Comparison of ENCODE assay signal across 13 mouse cellular contexts in genomic region chr7:145024651-145025050, GRCm38 (mm10).
DNase-seq lines count a peak whose midpoint lies in the region; ATAC-seq and TF ChIP-seq lines count a peak whose summit lies in the region.
"Had no signal": no experiment of that assay in that cellular context is flagged by ENCODE, and none has a peak within 500 bp of the region (broad histone marks: within the 10 kb centered on the region; RNA-seq: fewer than 3 reads in every experiment).

No protein-coding gene starts in this region.

- peaks cover 10% of the 10 kb centered on the region for H3K4me1 ChIP-seq in intestine, embryonic 16.5 days (ENCODE audit: control insufficient read depth, insufficient read depth, low read length)
- no peaks in the 10 kb centered on the region for H3K4me1 ChIP-seq in intestine, postnatal 0 days (replicated peaks; ENCODE audit: control insufficient read depth, insufficient read depth, low read length)
- H3K4me1 ChIP-seq in brown adipose tissue, adult 24 weeks (ENCODE audit: control insufficient read depth, insufficient read depth, insufficient read length, low read length) = peaks cover 23% of the 10 kb centered on the region
- no peaks in the 10 kb centered on the region for H3K4me1 ChIP-seq in kidney, embryonic 14.5 days (ENCODE audit: control insufficient read depth, insufficient read depth, low read length)
- H3K4me1 ChIP-seq: forebrain, embryonic 12.5 days; neural tube, embryonic 15.5 days had no signal

- H3K4me2 ChIP-seq in intestine, embryonic 16.5 days (ENCODE audit: low read depth, low read length) = no peak overlapping the region
- no peak overlapping the region for H3K4me2 ChIP-seq in intestine, postnatal 0 days (replicated peaks; ENCODE audit: low read depth)
- no peak overlapping the region for H3K4me2 ChIP-seq in kidney, embryonic 14.5 days (replicated peaks; ENCODE audit: low read depth, low read length)
- H3K4me2 ChIP-seq: forebrain, embryonic 12.5 days; neural tube, embryonic 15.5 days had no signal

- no peak for TF ChIP-seq CTCF in intestine, postnatal 0 days (IDR thresholded peaks at IDR 0.05; ENCODE audit: low read depth)

- DNase-seq in 3T3-L1 (ENCODE audit: low read depth, low spot score) (peak; percentile 32), adipocyte (ENCODE audit: low spot score) (no peak)
- no peak for DNase-seq in urinary bladder, adult 2 months (ENCODE audit: low spot score)
- DNase-seq: cerebellum, adult 18-20 months; gastrocnemius, postnatal 10 days had no signal

- no peaks in the 10 kb centered on the region for H3K27me3 ChIP-seq in intestine, embryonic 16.5 days (replicated peaks; ENCODE audit: control insufficient read depth, insufficient read depth, low read length)
- H3K27me3 ChIP-seq in intestine, postnatal 0 days (replicated peaks; ENCODE audit: control insufficient read depth, insufficient read depth, low read length) = no peaks in the 10 kb centered on the region
- H3K27me3 ChIP-seq in kidney, embryonic 14.5 days (ENCODE audit: control insufficient read depth, insufficient read depth, low read length) = no peaks in the 10 kb centered on the region

- WGBS in intestine, embryonic 16.5 days = 83% methylated on average over 2 of the region's 2 CpGs
- WGBS in intestine, postnatal 0 days = 69% methylated on average over 2 of the region's 2 CpGs
- 67% methylated on average over 2 of the region's 2 CpGs for WGBS in kidney, embryonic 14.5 days

- H3K9ac ChIP-seq in intestine, embryonic 16.5 days (ENCODE audit: low read depth, low read length) = 0 out of 2 replicates have a peak overlapping the region, but pooled peaks have one; percentile 19
- H3K9ac ChIP-seq in intestine, postnatal 0 days (ENCODE audit: low read depth, low read length) = no peak overlapping the region
- no peak overlapping the region for H3K9ac ChIP-seq in kidney, embryonic 14.5 days (ENCODE audit: low read depth, low read length)
- H3K9ac ChIP-seq: forebrain, embryonic 12.5 days; neural tube, embryonic 15.5 days had no signal

- H3K9me3 ChIP-seq in intestine, embryonic 16.5 days (ENCODE audit: control insufficient read depth, low read length) = no peaks in the 10 kb centered on the region
- H3K9me3 ChIP-seq in intestine, postnatal 0 days (ENCODE audit: control insufficient read depth) = no peaks in the 10 kb centered on the region
- no peaks in the 10 kb centered on the region for H3K9me3 ChIP-seq in kidney, embryonic 14.5 days (ENCODE audit: control insufficient read depth, low read length)
- H3K9me3 ChIP-seq: forebrain, embryonic 12.5 days; neural tube, embryonic 15.5 days had no signal

- H3K27ac ChIP-seq in intestine, embryonic 16.5 days (ENCODE audit: low read length) = peak overlapping the region; percentile 54
- no peak overlapping the region for H3K27ac ChIP-seq in intestine, postnatal 0 days (ENCODE audit: low read depth, low read length)
- peak overlapping the region; percentile 98 for H3K27ac ChIP-seq in brown adipose tissue, adult 24 weeks (replicated peaks; ENCODE audit: low read depth, low read length)
- H3K27ac ChIP-seq in kidney, embryonic 14.5 days (ENCODE audit: low read depth, low read length) = peak overlapping the region; percentile 25; the same call in 1 of the 2 replicates
- H3K27ac ChIP-seq: forebrain, embryonic 12.5 days; neural tube, embryonic 15.5 days had no signal

- no peak; the same call in 1 of the 2 replicates for ATAC-seq in intestine, embryonic 16.5 days
- ATAC-seq in intestine, postnatal 0 days = no peak
- ATAC-seq in kidney, embryonic 14.5 days (ENCODE audit: low FRiP score, low TSS enrichment) = no peak
- ATAC-seq: hindbrain, embryonic 16.5 days; midbrain, embryonic 16.5 days had no signal

- no peaks in the 10 kb centered on the region for H3K36me3 ChIP-seq in intestine, embryonic 16.5 days (ENCODE audit: control insufficient read depth, insufficient read depth, low read length)
- H3K36me3 ChIP-seq in intestine, postnatal 0 days (ENCODE audit: control insufficient read depth, insufficient read depth) = no peaks in the 10 kb centered on the region
- H3K36me3 ChIP-seq in kidney, embryonic 14.5 days (ENCODE audit: control insufficient read depth, insufficient read depth, low read length) = no peaks in the 10 kb centered on the region
- H3K36me3 ChIP-seq: forebrain, embryonic 12.5 days; neural tube, embryonic 15.5 days had no signal

- H3K4me3 ChIP-seq in intestine, embryonic 16.5 days (ENCODE audit: low read length) = no peak overlapping the region
- no peak overlapping the region for H3K4me3 ChIP-seq in intestine, postnatal 0 days (ENCODE audit: low read depth, low read length)
- H3K4me3 ChIP-seq in brown adipose tissue, adult 24 weeks (ENCODE audit: insufficient read depth, low read depth, low read length) = no peak overlapping the region
- no peak overlapping the region for H3K4me3 ChIP-seq in kidney, embryonic 14.5 days (ENCODE audit: low read length)
- H3K4me3 ChIP-seq: forebrain, embryonic 12.5 days; neural tube, embryonic 15.5 days had no signal
